In genomic region chr4:43971541-43972136, GRCm38 (mm10) we compare ENCODE assay signal across 8 mouse cellular contexts. TPM values are rescaled to one million over a fixed set of nuclear protein-coding genes. Genes with fewer than 3 reads are reported as not detected.
DNase-seq lines count a peak whose midpoint lies in the region; ATAC-seq lines count a peak whose summit lies in the region.

No protein-coding gene starts in this region.

- peaks cover 52% of the 10 kb centered on the region for H3K4me1 ChIP-seq in heart, embryonic 13.5 days
- peaks cover 39% of the 10 kb centered on the region for H3K4me1 ChIP-seq in embryonic facial prominence, embryonic 12.5 days
- H3K4me1 ChIP-seq in limb, embryonic 15.5 days, result peaks cover 32% of the 10 kb centered on the region

- intact Hi-C loops in heart, postnatal 10 days (cut with DNase I), result no loop called here

- H3K4me2 ChIP-seq in heart, embryonic 13.5 days, result peak overlapping the region; percentile 51
- peak overlapping the region; percentile 32 for H3K4me2 ChIP-seq in embryonic facial prominence, embryonic 12.5 days (replicated peaks)
- H3K4me2 ChIP-seq in limb, embryonic 15.5 days, result peak overlapping the region; percentile 32

- peak overlapping the region; percentile 89 for H3K27ac ChIP-seq in heart, embryonic 13.5 days (replicated peaks)
- H3K27ac ChIP-seq in embryonic facial prominence, embryonic 12.5 days, result peak overlapping the region; percentile 88
- H3K27ac ChIP-seq in limb, embryonic 15.5 days, result peak overlapping the region; percentile 48

- 64% methylated on average over 9 of the region's 9 CpGs for WGBS in heart, embryonic 13.5 days
- WGBS in embryonic facial prominence, embryonic 12.5 days, result 59% methylated on average over 9 of the region's 9 CpGs
- WGBS in limb, embryonic 15.5 days, result 58% methylated on average over 9 of the region's 9 CpGs

- no peak for DNase-seq in heart, postnatal 10 days
- peak; percentile 54 for DNase-seq in CD4-positive helper T cell, adult 2 months (ENCODE audit: low read depth, low spot score)
- DNase-seq in adipocyte (ENCODE audit: low spot score), result no peak
- DNase-seq in adrenal gland, adult (ENCODE audit: inconsistent age in 2 of 2, low spot score in 1 of 2), result no peak
- DNase-seq in gastrocnemius, postnatal 25 days, result no peak

- H3K9me3 ChIP-seq in heart, embryonic 13.5 days, result no peaks in the 10 kb centered on the region
- H3K9me3 ChIP-seq in embryonic facial prominence, embryonic 12.5 days, result no peaks in the 10 kb centered on the region
- no peaks in the 10 kb centered on the region for H3K9me3 ChIP-seq in limb, embryonic 15.5 days

- ATAC-seq in heart, embryonic 13.5 days (ENCODE audit: extremely low read depth, insufficient number of reproducible peaks, low FRiP score, low TSS enrichment), result no peak
- ATAC-seq in embryonic facial prominence, embryonic 12.5 days (ENCODE audit: insufficient number of reproducible peaks, insufficient read depth, low FRiP score, low TSS enrichment), result peak; percentile 18
- ATAC-seq in limb, embryonic 15.5 days (ENCODE audit: insufficient number of reproducible peaks, low FRiP score, low TSS enrichment, low read depth), result no peak

- peak overlapping the region; percentile 60; the same call in 1 of the 2 replicates for H3K9ac ChIP-seq in heart, embryonic 13.5 days
- no peak overlapping the region; the same call in 1 of the 2 replicates for H3K9ac ChIP-seq in embryonic facial prominence, embryonic 12.5 days
- no peak overlapping the region for H3K9ac ChIP-seq in limb, embryonic 15.5 days

- H3K27me3 ChIP-seq in heart, embryonic 13.5 days (replicated peaks), result no peaks in the 10 kb centered on the region
- no peaks in the 10 kb centered on the region for H3K27me3 ChIP-seq in embryonic facial prominence, embryonic 12.5 days
- no peaks in the 10 kb centered on the region for H3K27me3 ChIP-seq in limb, embryonic 15.5 days

- peak overlapping the region; percentile 20 for H3K4me3 ChIP-seq in heart, embryonic 13.5 days
- no peak overlapping the region for H3K4me3 ChIP-seq in embryonic facial prominence, embryonic 12.5 days
- no peak overlapping the region for H3K4me3 ChIP-seq in limb, embryonic 15.5 days

- H3K36me3 ChIP-seq in heart, embryonic 13.5 days, result peaks cover 26% of the 10 kb centered on the region
- peaks cover 6% of the 10 kb centered on the region; the same call in 1 of the 2 replicates for H3K36me3 ChIP-seq in embryonic facial prominence, embryonic 12.5 days
- H3K36me3 ChIP-seq in limb, embryonic 15.5 days, result 0 out of 2 replicates have a peak, but pooled peaks cover 10% of the 10 kb centered on the region

RNA-seq across cellular contexts. Expression of gene Ccin, which starts 11.6 kb away (rescaled TPM):
- not detected in 2 replicates for polyA plus RNA-seq in heart, embryonic 13.5 days (2015; fragmentation: Nextera tagmentation; extraction: Ambion mirVana)
- total RNA-seq in heart, postnatal 10 days (2021), result under 1 TPM; 0.12 to 0.22 TPM
- 0.11 TPM in 1 of 2 replicates, not detected in the other for polyA plus RNA-seq in embryonic facial prominence, embryonic 12.5 days (2016; fragmentation: Nextera tagmentation; extraction: Ambion mirVana)
- polyA plus RNA-seq in limb, embryonic 15.5 days (2015; fragmentation: Nextera tagmentation; extraction: Ambion mirVana), result not detected in 2 replicates
- total RNA-seq in gastrocnemius, postnatal 25 days (2021), result not detected

RNA-seq across cellular contexts. Expression of gene Glipr2, which starts 14.4 kb away (rescaled TPM):
- polyA plus RNA-seq in heart, embryonic 13.5 days (2015; fragmentation: Nextera tagmentation; extraction: Ambion mirVana), result 63.2 and 72.4 TPM in 2 replicates
- total RNA-seq in heart, postnatal 10 days (2021), result 10 to 100 TPM; 16.4 to 18.1 TPM
- 113 and 118 TPM in 2 replicates for polyA plus RNA-seq in embryonic facial prominence, embryonic 12.5 days (2016; fragmentation: Nextera tagmentation; extraction: Ambion mirVana)
- 85.6 and 108 TPM in 2 replicates for polyA plus RNA-seq in limb, embryonic 15.5 days (2015; fragmentation: Nextera tagmentation; extraction: Ambion mirVana)
- 1 to 10 TPM; 2.8 to 4.9 TPM for total RNA-seq in gastrocnemius, postnatal 25 days (2021)

RNA-seq across cellular contexts. Expression of gene Clta, which starts 32.6 kb away (rescaled TPM):
- polyA plus RNA-seq in heart, embryonic 13.5 days (2015; fragmentation: Nextera tagmentation; extraction: Ambion mirVana), result 140 and 150 TPM in 2 replicates
- total RNA-seq in heart, postnatal 10 days (2021), result 100 to 1,000 TPM; 101 to 104 TPM
- 254 and 261 TPM in 2 replicates for polyA plus RNA-seq in embryonic facial prominence, embryonic 12.5 days (2016; fragmentation: Nextera tagmentation; extraction: Ambion mirVana)
- polyA plus RNA-seq in limb, embryonic 15.5 days (2015; fragmentation: Nextera tagmentation; extraction: Ambion mirVana), result 236 and 246 TPM in 2 replicates
- total RNA-seq in gastrocnemius, postnatal 25 days (2021), result 10 to 100 TPM; 51.4 to 61.9 TPM
